Mouse (Mus musculus) liver, postnatal 0 days (tissue): Measurements from ENCODE around the gene Nfix.

Experiments used
- CTCF ChIP-seq: sonication (generic); IDR thresholded peaks from 2 replicates; pipeline ENCODE4 v1.5.1; 2016; ENCODE audit warnings: antibody characterized with exemption, low read depth
- EP300 ChIP-seq: IDR thresholded peaks from 2 replicates; pipeline ENCODE4 v1.6.1; 2016; ENCODE audit warnings: antibody characterized with exemption, low read depth, mild to moderate bottlenecking

DNA sequence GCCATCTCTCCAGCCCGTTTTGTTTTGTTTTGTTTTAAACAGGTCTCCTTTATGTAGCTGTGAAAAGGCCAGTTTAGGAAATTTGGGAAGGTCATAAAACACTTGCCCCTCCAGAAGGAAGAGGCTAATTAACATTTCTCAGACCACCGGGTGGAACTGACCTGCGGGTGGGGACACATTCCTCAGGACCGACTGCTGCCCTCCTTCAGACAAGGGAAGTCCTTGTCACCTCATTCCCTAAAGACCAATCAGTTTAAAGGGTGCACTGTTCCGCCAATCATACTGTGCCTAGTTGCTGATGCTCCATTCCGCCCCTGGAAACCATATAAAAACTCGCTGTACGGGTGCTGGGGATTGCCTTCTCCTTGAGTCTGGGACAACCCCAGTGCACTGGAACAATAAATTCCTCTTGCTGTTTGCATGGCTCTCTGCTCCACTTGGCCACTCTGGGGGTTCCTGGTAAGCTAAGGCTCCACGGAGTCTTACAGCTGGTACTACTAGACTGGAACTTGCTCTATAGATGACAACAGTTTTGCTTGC, 147.0 kb downstream of the Nfix start:
- TF ChIP-seq CTCF (no peak), EP300 (no peak)
